28 mouse cellular contexts compared by ENCODE assay signal in genomic region chr16:57857071-57857470, GRCm38 (mm10).
DNase-seq lines count a peak whose midpoint lies in the region; ATAC-seq and TF ChIP-seq lines count a peak whose summit lies in the region.
"Had no signal": no experiment of that assay in that cellular context is flagged by ENCODE, and none has a peak within 500 bp of the region (broad histone marks: within the 10 kb centered on the region; RNA-seq: fewer than 3 reads in every experiment).

No protein-coding gene starts in this region.

- 0 out of 2 replicates have a peak overlapping the region, but pooled peaks have one; percentile 16 for H3K27ac ChIP-seq in heart, embryonic 10.5 days
- peak overlapping the region; percentile 55; the same call in 1 of the 2 replicates for H3K27ac ChIP-seq in heart, embryonic 13.5 days (replicated peaks)
- H3K27ac ChIP-seq in MEL (ENCODE audit: control insufficient read depth, low read depth, low read length), result no peak overlapping the region
- H3K27ac ChIP-seq: embryonic facial prominence, embryonic 10.5 days; embryonic facial prominence, embryonic 13.5 days; forebrain, embryonic 10.5 days; forebrain, embryonic 13.5 days; hindbrain, embryonic 13.5 days; intestine, embryonic 15.5 days had no signal

- no peak for TF ChIP-seq CTCF in MEL (IDR thresholded peaks at IDR 0.05 in 2 of 3, conservative IDR thresholded peaks at IDR 0.05 in 1 of 3; ENCODE audit: control insufficient read depth in 1 of 3, insufficient read depth in 1 of 3, low read depth in 2 of 3, low read length in 3 of 3, poor library complexity in 1 of 3, severe bottlenecking in 1 of 3)

- H3K4me2 ChIP-seq in heart, embryonic 13.5 days, result no peak overlapping the region
- H3K4me2 ChIP-seq: embryonic facial prominence, embryonic 13.5 days; forebrain, embryonic 13.5 days; hindbrain, embryonic 13.5 days; intestine, embryonic 15.5 days had no signal

- H3K79me2 ChIP-seq in MEL (ENCODE audit: control insufficient read depth, insufficient read depth, low read length, poor library complexity), result no peaks in the 10 kb centered on the region

- DNase-seq in heart, embryonic 10.5 days (ENCODE audit: low spot score), result no peak
- no peak for DNase-seq in heart, postnatal 14 days
- no peak for DNase-seq in heart, adult 8-10 months (ENCODE audit: low spot score)
- no peak for DNase-seq in MEL (ENCODE audit: low read depth, low spot score)
- DNase-seq: adrenal gland, adult 2 months; adrenal gland, postnatal 14 days; cerebellum, adult 11-12 months; cerebellum, adult 8-10 months; cerebellum, postnatal 10 days; cerebellum, postnatal 36 days; embryo, embryonic 11 days; gastrocnemius, postnatal 10 days; gastrocnemius, postnatal 36 days; heart, postnatal 36 days; kidney, adult 11 months had no signal

- H3K9me3 ChIP-seq in heart, embryonic 10.5 days, result no peaks in the 10 kb centered on the region
- H3K9me3 ChIP-seq in heart, embryonic 13.5 days, result no peaks in the 10 kb centered on the region
- no peaks in the 10 kb centered on the region for H3K9me3 ChIP-seq in MEL (replicated peaks; ENCODE audit: insufficient read depth, low read length)
- H3K9me3 ChIP-seq: embryonic facial prominence, embryonic 10.5 days; embryonic facial prominence, embryonic 13.5 days; forebrain, embryonic 10.5 days; forebrain, embryonic 13.5 days; hindbrain, embryonic 10.5 days; hindbrain, embryonic 13.5 days; intestine, embryonic 15.5 days had no signal

- H3K4me1 ChIP-seq in heart, embryonic 10.5 days, result peaks cover 11% of the 10 kb centered on the region
- peaks cover 31% of the 10 kb centered on the region for H3K4me1 ChIP-seq in heart, embryonic 13.5 days
- peaks cover 0 to 4% of the 10 kb centered on the region in 2 experiments; a peak in 2 of 4 replicates for H3K4me1 ChIP-seq in MEL (ENCODE audit: control insufficient read depth in 1 of 2, insufficient read depth in 2 of 2, low read length in 2 of 2)
- H3K4me1 ChIP-seq: intestine, embryonic 15.5 days had no signal

- no peak overlapping the region for H3K9ac ChIP-seq in heart, embryonic 13.5 days
- H3K9ac ChIP-seq in MEL (ENCODE audit: control insufficient read depth, low read depth, low read length, poor library complexity, severe bottlenecking), result no peak overlapping the region
- H3K9ac ChIP-seq: embryonic facial prominence, embryonic 13.5 days; forebrain, embryonic 13.5 days; hindbrain, embryonic 13.5 days; intestine, embryonic 15.5 days had no signal

- no peaks in the 10 kb centered on the region for H3K27me3 ChIP-seq in heart, embryonic 10.5 days (ENCODE audit: insufficient read depth, poor library complexity, severe bottlenecking)
- H3K27me3 ChIP-seq in heart, embryonic 13.5 days (replicated peaks), result no peaks in the 10 kb centered on the region
- H3K27me3 ChIP-seq in MEL (ENCODE audit: control insufficient read depth in 1 of 2, insufficient read depth in 2 of 2, low read length in 2 of 2), result no peaks in the 10 kb centered on the region
- H3K27me3 ChIP-seq: embryonic facial prominence, embryonic 13.5 days; hindbrain, embryonic 13.5 days; intestine, embryonic 15.5 days; Patski had no signal

- ATAC-seq in heart, embryonic 13.5 days (ENCODE audit: extremely low read depth, insufficient number of reproducible peaks, low FRiP score, low TSS enrichment), result no peak; the same call in 1 of the 2 replicates
- ATAC-seq in erythroid progenitor cell, adult 5-6 weeks (replicated peaks; ENCODE audit: low FRiP score, poor library complexity, severe bottlenecking), result no peak
- ATAC-seq: forebrain, embryonic 13.5 days; forebrain, embryonic 16.5 days; hindbrain, embryonic 16.5 days; intestine, embryonic 15.5 days; Patski had no signal

- intact Hi-C loops in heart, postnatal 14 days (cut with DNase I), result loop anchor here (10.0 kb wide), 2 partner anchors 192 to 222 kb away; no protein-coding TSS in a partner anchor

- TF ChIP-seq EP300 in MEL (IDR thresholded peaks at IDR 0.05; ENCODE audit: low read depth in 1 of 2, low read length in 2 of 2), result no peak

- WGBS in heart, embryonic 10.5 days, result 50% methylated on average over 1 of the region's 1 CpGs
- WGBS in heart, embryonic 13.5 days, result 36% methylated on average over 1 of the region's 1 CpGs

- TF ChIP-seq POLR2A in MEL (IDR thresholded peaks at IDR 0.05; ENCODE audit: control insufficient read depth in 1 of 2, insufficient read depth in 1 of 2, low read depth in 1 of 2, low read length in 2 of 2, poor library complexity in 1 of 2), result no peak

- TF ChIP-seq RAD21 in MEL (IDR thresholded peaks at IDR 0.05; ENCODE audit: low read depth, low read length), result no peak

- no peak overlapping the region for H3K4me3 ChIP-seq in heart, embryonic 10.5 days
- no peak overlapping the region for H3K4me3 ChIP-seq in heart, embryonic 13.5 days
- H3K4me3 ChIP-seq in MEL (ENCODE audit: control insufficient read depth in 1 of 2, insufficient read depth in 1 of 2, low read depth in 2 of 2, low read length in 2 of 2), result 0 out of 4 replicates have a peak overlapping the region, but pooled peaks of 1 of the 2 experiments have one; percentile 48
- H3K4me3 ChIP-seq: embryonic facial prominence, embryonic 10.5 days; embryonic facial prominence, embryonic 13.5 days; erythroblast, embryonic 14.5 days; forebrain, embryonic 10.5 days; forebrain, embryonic 13.5 days; hindbrain, embryonic 10.5 days; hindbrain, embryonic 13.5 days; intestine, embryonic 15.5 days had no signal

- H3K36me3 ChIP-seq in heart, embryonic 10.5 days, result no peaks in the 10 kb centered on the region
- no peaks in the 10 kb centered on the region for H3K36me3 ChIP-seq in heart, embryonic 13.5 days
- no peaks in the 10 kb centered on the region for H3K36me3 ChIP-seq in MEL (ENCODE audit: control insufficient read depth in 1 of 2, insufficient read depth in 2 of 2, low read length in 2 of 2)
- H3K36me3 ChIP-seq: embryonic facial prominence, embryonic 10.5 days; embryonic facial prominence, embryonic 13.5 days; forebrain, embryonic 10.5 days; hindbrain, embryonic 10.5 days; hindbrain, embryonic 13.5 days; intestine, embryonic 15.5 days had no signal

TF ChIP-seq in MEL, 35 proteins besides CTCF, POLR2A, EP300 and RAD21:
- TF ChIP-seq ETS1 (IDR thresholded peaks at IDR 0.05; ENCODE audit: low read depth, low read length) (0 out of 2 replicates have a peak, but pooled peaks have one; percentile 19), BHLHE40 (IDR thresholded peaks at IDR 0.05; ENCODE audit: borderline replicate concordance, low read depth, low read length) (no peak)
